Mouse (Mus musculus) Patski (cell line): ENCODE data around the gene Igf2bp2. TPM values are rescaled to one million over a fixed set of nuclear protein-coding genes. Genes with fewer than 3 reads are reported as not detected.
A peak's percentile ranks its signal among the peaks of the same experiment; 100 is the strongest.

ENCODE experiments used
- ATAC-seq: fragments of 100-300 bp; one replicate; pipeline ENCODE4 v1.8.0; 2021
- CTCF ChIA-PET: fragments of 350-600 bp; sonication (Branson Sonifier 250); formaldehyde crosslinking; loops from one replicate; lab custom pipeline; 2022; ENCODE audit warnings: inconsistent platforms; lab: Charles Lee
- POLR2A ChIA-PET: fragments of 350-600 bp; sonication (Branson Sonifier 250); formaldehyde crosslinking; loops from one replicate; lab custom pipeline; 2022; ENCODE audit warnings: antibody characterized with exemption, inconsistent platforms; lab: Charles Lee
- DNase-seq: peaks from one replicate; pipeline ENCODE4 v3.0.0-alpha.2; 2011; ENCODE audit warnings: low read depth, low spot score
- H3K27me3 ChIP-seq: fragments of 371-371 bp; one replicate; pipeline ENCODE4 v1.5.1; 2021
- CTCF ChIP-seq: fragments of 100-300 bp; IDR thresholded peaks from one replicate; pipeline ENCODE4 v1.5.1; 2021
- in situ Hi-C: fragments of 300-500 bp; cut with MboI; formaldehyde crosslinking; loops from 3 replicates; pipeline ENCODE4 v1.11.1; 2018; ENCODE audit warnings: low pct_unique_long_range_greater_than_20kb, mixed read lengths
- polyA plus RNA-seq: library from polyadenylated mRNA; unstranded; gene quantifications from one replicate; pipeline ENCODE4 v1.2.3, GENCODE M21; 2021

The Igf2bp2 gene
- polyA plus RNA-seq, 1 experiment from 2014 or later, result 30.7 TPM

GRCm38 (mm10) chr16:22165556-22165955, 2.5 kb upstream of the Igf2bp2 start:
- no peak for DNase-seq
- TF ChIP-seq CTCF, result no peak
- ChIA-PET POLR2A (no interaction called here), CTCF (interaction anchor here (1.3 kb wide), 1 partner anchor 42 kb away, joined by 3 read pairs; no protein-coding TSS in a partner anchor)
- ATAC-seq, result no peak
- in situ Hi-C loops, result loop anchor here (5.0 kb wide), 1 partner anchor 72 kb away; no protein-coding TSS in a partner anchor
- H3K27me3 ChIP-seq, result peaks cover 6% of the 10 kb centered on the region

- no peak for TF ChIP-seq CTCF
- no peak for ATAC-seq
Measured at GRCm38 (mm10) chr16:22164446-22164845, 1.3 kb upstream of the Igf2bp2 start.

GRCm38 (mm10) chr16:22163456-22163851, 355 bp upstream of the Igf2bp2 start:
- ATAC-seq, result peak; percentile 53
- CTCF ChIA-PET, result no interaction called here
- DNase-seq, result no peak
- in situ Hi-C loops, result no loop called here
- POLR2A ChIA-PET, result no interaction called here
- TF ChIP-seq CTCF, result no peak
- H3K27me3 ChIP-seq, result peaks cover 6% of the 10 kb centered on the region

More at GRCm38 (mm10) chr16:22164446-22164845, 1.3 kb upstream of the Igf2bp2 start:
- ChIA-PET CTCF (interaction anchor here (1.3 kb wide), 1 partner anchor 41 kb away, joined by 3 read pairs; no protein-coding TSS in a partner anchor), POLR2A (no interaction called here)
- in situ Hi-C loops, result no loop called here
- peaks cover 6% of the 10 kb centered on the region for H3K27me3 ChIP-seq
- no peak for DNase-seq

- ChIA-PET POLR2A (no interaction called here), CTCF (interaction anchor here (1.0 kb wide), 1 partner anchor 10 kb away, joined by 3 read pairs; no protein-coding TSS in a partner anchor)
- DNase-seq (no peak), ATAC-seq (no peak)
- peaks cover 6% of the 10 kb centered on the region for H3K27me3 ChIP-seq
- in situ Hi-C loops, result no loop called here
- no peak for TF ChIP-seq CTCF
Measured at GRCm38 (mm10) chr16:22162066-22162511, 1.0 kb downstream of the Igf2bp2 start.

- in situ Hi-C loops, result no loop called here
- ChIA-PET POLR2A (no interaction called here), CTCF (interaction anchor here (0.7 to 1.0 kb wide), 4 partner anchors 9 to 24 kb away, joined by 3 read pairs; no protein-coding TSS in a partner anchor)
- no peak for TF ChIP-seq CTCF
- no peak for DNase-seq
- H3K27me3 ChIP-seq, result peaks cover 6% of the 10 kb centered on the region
- no peak for ATAC-seq
Measured at GRCm38 (mm10) chr16:22161351-22162065, 1.6 kb downstream of the Igf2bp2 start.

GRCm38 (mm10) chr16:22160386-22161145, 2.5 kb downstream of the Igf2bp2 start:
- ATAC-seq, result no peak
- ChIA-PET CTCF (interaction anchor here (0.7 to 1.0 kb wide), 5 partner anchors 8 to 23 kb away, joined by 3 read pairs; no protein-coding TSS in a partner anchor), POLR2A (no interaction called here)
- peaks cover 6% of the 10 kb centered on the region for H3K27me3 ChIP-seq
- no peak for DNase-seq
- TF ChIP-seq CTCF, result no peak
- in situ Hi-C loops, result no loop called here

- POLR2A ChIA-PET, result interaction anchor here (1.2 kb wide), 1 partner anchor 107 kb away, joined by 3 read pairs; no protein-coding TSS in a partner anchor
Measured at GRCm38 (mm10) chr16:22152941-22153444, 10.1 kb downstream of the Igf2bp2 start.

GRCm38 (mm10) chr16:22151706-22152315, 11.3 kb downstream of the Igf2bp2 start:
- no peak for TF ChIP-seq CTCF
- peak; percentile 88 for ATAC-seq

More at GRCm38 (mm10) chr16:22152941-22153444, 10.1 kb downstream of the Igf2bp2 start:
- ATAC-seq, result no peak
- H3K27me3 ChIP-seq, result no peaks in the 10 kb centered on the region
- DNase-seq, result no peak
- TF ChIP-seq CTCF, result no peak
- in situ Hi-C loops, result no loop called here
- CTCF ChIA-PET, result interaction anchor here (3.5 kb wide), 1 partner anchor 29 kb away, joined by 13 read pairs; no protein-coding TSS in a partner anchor

GRCm38 (mm10) chr16:22150421-22150820, 12.7 kb downstream of the Igf2bp2 start:
- in situ Hi-C loops, result no loop called here
- CTCF ChIA-PET, result interaction anchor here (0.9 to 3.5 kb wide), 3 partner anchors 11 to 32 kb away, joined by 3 to 13 read pairs (median 3); no protein-coding TSS in a partner anchor
- no peak for DNase-seq
- no peaks in the 10 kb centered on the region for H3K27me3 ChIP-seq
- no peak for ATAC-seq
- POLR2A ChIA-PET, result interaction anchor here (0.6 to 1.9 kb wide), 2 partner anchors 42 to 90 kb away, joined by 4 to 7 read pairs; no protein-coding TSS in a partner anchor
- TF ChIP-seq CTCF, result no peak

More at GRCm38 (mm10) chr16:22151706-22152315, 11.3 kb downstream of the Igf2bp2 start:
- CTCF ChIA-PET, result interaction anchor here (0.9 to 3.5 kb wide), 3 partner anchors 9 to 28 kb away, joined by 3 to 13 read pairs (median 3); no protein-coding TSS in a partner anchor
- H3K27me3 ChIP-seq, result no peaks in the 10 kb centered on the region
- no peak for DNase-seq
- in situ Hi-C loops, result no loop called here
- POLR2A ChIA-PET, result interaction anchor here (0.6 to 1.9 kb wide), 2 partner anchors 20 to 43 kb away, joined by 6 to 7 read pairs; no protein-coding TSS in a partner anchor
